Mouse (Mus musculus) megakaryocyte, embryonic 14.5 days (primary cell): ENCODE results near the gene Celf3.

Experiments used
- FLI1 ChIP-seq: IDR thresholded peaks from 2 replicates; pipeline ENCODE4 v1.6.1; 2012; ENCODE audit warnings: low read length, inconsistent platforms, mixed read lengths
- GATA1 ChIP-seq: IDR thresholded peaks from 3 replicates; pipeline ENCODE4 v1.6.1; 2012; ENCODE audit warnings: mixed read lengths, low read length, inconsistent platforms, borderline replicate concordance

DNA sequence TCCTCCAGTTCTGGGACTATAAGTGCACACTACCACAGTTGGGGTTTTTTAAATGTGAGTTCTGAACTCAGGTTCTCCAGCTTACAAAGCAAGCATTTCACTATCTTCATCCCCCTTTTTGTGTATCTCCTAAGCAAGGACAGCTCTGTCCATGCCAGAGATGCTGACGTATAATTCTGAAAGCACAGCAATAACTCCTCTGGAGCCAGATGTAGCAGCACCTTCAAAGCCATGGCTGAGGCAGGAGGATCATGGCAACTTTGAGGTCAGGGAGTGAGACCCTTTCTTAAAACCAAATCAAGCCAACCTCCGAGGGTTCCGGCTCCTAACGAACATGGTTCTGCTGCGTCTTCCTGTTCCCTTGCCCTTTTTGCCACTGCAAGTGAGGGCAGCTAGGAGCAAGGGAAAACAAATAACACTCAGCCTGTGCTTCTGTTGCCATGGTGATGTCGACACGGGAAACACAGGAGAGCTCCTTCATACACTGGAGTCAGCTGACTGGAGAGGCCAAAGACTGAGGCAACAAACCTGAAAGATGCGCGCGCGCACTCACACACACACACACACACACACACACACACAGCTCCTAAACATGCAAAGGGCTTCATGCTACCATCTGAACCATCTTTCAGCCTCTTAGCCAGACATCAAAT is 14.0 kb upstream of the Celf3 start:
- TF ChIP-seq GATA1: no peak
- no peak for TF ChIP-seq FLI1
